Mouse (Mus musculus): ENCODE results near the gene Sugct.
"Not testable (repeated sequence)": the region's sequence is repeated elsewhere in the genome, so short reads cannot be mapped to it uniquely, and the experiment has no call there.

The Sugct gene

DNA sequence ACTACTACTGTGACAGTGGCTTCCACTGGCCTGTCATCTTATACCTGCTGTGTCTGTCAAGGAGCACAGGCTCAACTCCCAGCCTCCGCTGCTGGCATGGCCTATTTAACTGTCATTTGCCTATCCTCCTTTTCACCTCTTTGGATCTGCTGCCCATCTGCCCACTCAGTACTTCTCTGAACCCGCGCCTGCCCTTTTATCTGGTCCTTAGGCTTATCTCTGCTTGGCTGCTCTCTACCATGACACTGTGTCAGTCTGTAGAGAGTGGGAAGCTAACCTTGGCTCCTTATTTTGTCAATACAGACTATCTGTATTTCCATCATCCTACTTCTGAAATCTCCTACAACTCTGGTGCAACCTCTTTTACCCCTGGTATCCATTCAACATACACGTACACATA, 793.9 kb downstream of the Sugct start:
- DNase-seq (ENCODE audit: low spot score in 2 of 2) = no peak

GRCm38 (mm10) chr13:16898084-16898792, 797.1 kb downstream of the Sugct start:
- DNase-seq (ENCODE audit: low spot score in 2 of 2) = no peak

DNA sequence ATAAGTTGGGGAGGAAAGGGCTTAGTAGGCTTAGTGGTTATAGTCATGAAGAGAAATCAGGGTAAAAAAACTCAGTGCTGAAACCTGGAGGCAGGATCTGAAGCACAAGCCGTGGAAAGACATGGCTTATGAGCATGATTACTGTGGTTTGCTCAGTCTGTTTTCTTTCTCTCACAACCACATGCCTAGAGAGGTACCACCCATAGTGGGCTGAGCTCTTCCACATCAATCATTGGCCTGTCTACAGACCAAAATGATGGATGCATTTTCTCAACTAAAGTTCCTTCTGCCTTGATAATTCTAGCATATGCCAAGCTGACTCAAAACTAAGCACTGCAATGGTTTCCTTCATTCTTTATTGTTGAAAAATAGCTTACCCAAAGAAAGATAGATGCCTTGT, 817.3 kb downstream of the Sugct start:
- DNase-seq (ENCODE audit: low spot score in 2 of 2) = no peak

GRCm38 (mm10) chr13:16859986-16860385, 835.4 kb downstream of the Sugct start:
- no peak for DNase-seq (ENCODE audit: low spot score in 2 of 2)

DNA sequence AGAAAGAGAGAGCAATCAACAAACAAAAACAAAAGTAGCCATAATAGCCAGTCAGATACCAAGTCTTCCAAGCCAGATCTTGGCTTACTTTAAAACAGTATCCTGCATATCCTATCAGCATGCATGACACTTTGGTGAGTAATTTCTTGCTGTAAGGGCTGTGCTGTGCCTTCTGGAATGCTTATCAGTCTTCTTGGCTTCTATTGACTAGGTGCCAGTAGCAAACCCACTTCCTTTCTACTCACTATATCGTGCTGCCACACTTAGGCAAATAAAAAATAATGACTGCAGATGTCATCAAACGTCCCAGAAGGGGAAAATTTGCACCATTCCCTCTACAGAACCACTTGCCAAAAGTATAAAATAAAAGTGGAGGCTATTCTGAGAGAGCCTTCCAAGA, 848.1 kb downstream of the Sugct start:
- no peak for DNase-seq (ENCODE audit: low spot score in 2 of 2)

DNA sequence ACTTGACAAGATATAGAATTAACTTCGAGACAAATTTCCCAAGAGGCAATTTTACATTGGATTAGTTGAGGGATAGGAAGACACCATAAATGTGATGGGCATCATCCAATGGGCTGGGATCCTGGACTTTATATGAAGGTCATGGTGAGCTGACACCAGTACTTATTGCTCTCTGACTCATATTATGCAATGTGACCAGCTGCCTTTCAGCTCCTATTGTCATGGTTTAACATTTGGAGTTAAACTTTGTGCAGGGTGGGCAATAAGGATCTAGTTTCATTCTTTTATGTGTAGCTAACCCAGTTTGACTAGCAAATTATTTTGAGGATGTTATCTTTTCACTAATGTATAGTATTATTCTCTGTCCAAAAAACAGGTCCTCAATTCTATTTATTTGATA, 854.4 kb downstream of the Sugct start:
- DNase-seq (ENCODE audit: low spot score in 2 of 2) = no peak

GRCm38 (mm10) chr13:16838409-16838808, 856.9 kb downstream of the Sugct start:
- no peak for DNase-seq (ENCODE audit: low spot score in 2 of 2)

- DNase-seq (ENCODE audit: low spot score in 2 of 2) = no peak
Measured at GRCm38 (mm10) chr13:16835111-16835510, 860.2 kb downstream of the Sugct start.

DNA sequence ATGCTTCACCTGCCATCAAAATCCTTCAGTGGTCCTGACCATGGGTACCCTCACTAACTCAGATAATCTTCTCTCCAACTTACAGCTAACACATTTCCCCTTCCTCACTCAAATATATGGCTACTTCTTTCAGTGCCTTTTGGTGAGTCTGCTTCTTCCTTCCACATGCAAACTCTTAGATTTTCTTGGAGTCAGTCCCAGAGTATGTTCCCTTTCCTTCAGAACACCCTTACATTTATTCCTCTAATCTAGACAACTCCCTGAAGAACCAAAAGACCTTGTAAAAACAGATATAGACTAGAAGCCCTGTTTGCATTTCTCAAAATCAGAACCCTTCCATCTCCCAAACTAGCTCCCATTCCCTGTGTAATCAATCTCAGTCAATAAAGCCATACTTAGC, 862.3 kb downstream of the Sugct start:
- DNase-seq (ENCODE audit: low spot score in 2 of 2) = no peak

DNA sequence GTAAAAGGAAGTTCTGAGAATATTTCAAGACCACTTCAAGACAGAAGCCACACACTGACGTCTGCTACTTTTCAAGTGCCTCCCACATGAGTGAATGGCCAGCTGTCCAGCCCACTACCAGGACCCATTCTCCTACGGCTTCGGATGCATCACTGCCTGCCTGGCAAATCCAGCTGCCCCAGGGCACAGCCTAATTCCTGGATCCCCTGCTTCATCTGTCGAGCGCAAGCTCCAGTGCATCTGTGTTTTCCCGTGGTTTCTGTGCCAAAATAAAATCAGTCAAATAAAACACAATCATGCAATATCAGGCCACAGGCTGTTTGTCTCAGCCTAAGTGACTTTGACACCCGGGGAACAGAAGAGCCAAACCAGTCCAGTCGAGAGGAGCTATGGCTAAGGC, 863.5 kb downstream of the Sugct start:
- DNase-seq (ENCODE audit: low spot score in 2 of 2) = no peak

DNA sequence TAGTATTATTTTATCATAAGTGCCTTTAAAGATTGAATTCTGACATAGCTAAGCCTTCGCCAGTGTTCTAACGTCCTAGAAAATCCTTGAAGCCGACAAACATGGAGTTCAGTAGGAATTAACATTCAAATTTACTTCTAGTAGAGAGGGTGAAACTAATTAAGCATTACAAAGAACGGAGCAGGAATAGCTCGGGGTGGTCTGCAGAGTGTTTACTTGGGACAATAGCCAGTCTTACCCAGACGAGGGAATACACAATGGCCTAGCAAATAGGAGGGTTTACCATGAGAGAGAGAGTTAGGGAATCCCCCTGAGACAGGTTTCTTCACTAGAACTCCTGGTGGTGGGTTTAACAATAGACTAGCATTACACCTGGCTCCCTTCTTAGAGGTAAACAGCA, 865.1 kb downstream of the Sugct start:
- DNase-seq (ENCODE audit: low spot score in 2 of 2) = not testable (repeated sequence)

GRCm38 (mm10) chr13:16829589-16829988, 865.8 kb downstream of the Sugct start:
- DNase-seq (ENCODE audit: low spot score in 2 of 2) = no peak

DNA sequence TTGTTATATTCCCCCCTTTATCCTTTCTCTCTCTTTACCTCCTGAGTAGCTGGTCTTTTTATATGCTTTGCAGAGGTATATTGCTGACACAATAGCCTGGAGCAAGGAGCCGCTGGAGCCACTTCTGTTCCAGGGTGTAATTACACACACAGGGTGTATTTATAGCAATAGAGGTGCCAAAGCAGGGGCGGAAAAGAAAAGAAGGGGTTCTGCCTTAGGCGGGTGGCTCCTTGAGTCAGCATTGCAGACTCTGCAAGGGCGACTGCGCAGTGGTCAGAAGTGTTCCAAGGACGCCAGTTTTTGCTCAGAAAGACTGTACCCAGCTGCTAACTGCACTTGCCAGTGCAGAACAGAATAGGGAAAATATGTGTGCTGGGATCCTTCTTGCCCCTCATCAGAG, 869.7 kb downstream of the Sugct start:
- DNase-seq (ENCODE audit: low spot score in 2 of 2) = peak; percentile 10 to 59

- DNase-seq (ENCODE audit: low spot score in 2 of 2) = no peak
Measured at GRCm38 (mm10) chr13:16821785-16822184, 873.6 kb downstream of the Sugct start.

DNA sequence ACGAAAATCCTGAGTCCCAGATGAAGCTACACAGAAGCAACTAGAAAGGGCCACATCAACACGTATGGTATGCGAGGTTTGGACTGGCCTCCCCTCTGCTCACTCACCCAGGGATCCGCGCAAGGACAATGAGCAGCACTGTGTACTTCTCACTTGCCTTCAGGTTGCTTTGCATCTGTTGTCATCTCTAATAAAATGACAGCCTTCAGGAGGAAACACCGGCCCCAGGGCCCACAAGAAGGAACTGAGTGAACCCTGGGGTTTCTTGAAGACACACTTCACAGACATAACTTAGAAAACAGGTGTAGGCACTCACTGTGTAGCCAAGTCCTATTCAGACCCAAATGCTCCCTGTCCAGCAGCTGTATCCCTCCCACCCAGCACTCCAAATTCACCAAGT, 877.9 kb downstream of the Sugct start:
- DNase-seq (ENCODE audit: low spot score in 2 of 2) = no peak

GRCm38 (mm10) chr13:16816747-16817146, 878.6 kb downstream of the Sugct start:
- no peak for DNase-seq (ENCODE audit: low spot score in 2 of 2)

- no peak for DNase-seq (ENCODE audit: low spot score in 2 of 2)
Measured at GRCm38 (mm10) chr13:16812268-16812667, 883.1 kb downstream of the Sugct start.

Measured in left cerebral cortex, adult 9 months (tissue).